Comparison of ENCODE assay signal across 8 mouse cellular contexts in genomic region chr3:58168522-58169185, GRCm38 (mm10).
A peak's percentile ranks its signal among the peaks of the same experiment; 100 is the strongest.
DNase-seq lines count a peak whose midpoint lies in the region; ATAC-seq and TF ChIP-seq lines count a peak whose summit lies in the region.

No protein-coding gene starts in this region.

- DNase-seq in cerebellum, adult 11 months: no peak
- peak; percentile 77 for DNase-seq in Patski (ENCODE audit: low read depth, low spot score)
- DNase-seq in heart, postnatal 4 days: peak; percentile 35
- DNase-seq in skeletal muscle tissue, adult 2 months (ENCODE audit: low read depth, low spot score): peak; percentile 13
- no peak for DNase-seq in thymus, adult 2 months

- no peaks in the 10 kb centered on the region for H3K36me3 ChIP-seq in forebrain, embryonic 12.5 days (replicated peaks)
- no peaks in the 10 kb centered on the region for H3K36me3 ChIP-seq in lung, embryonic 15.5 days
- H3K36me3 ChIP-seq in thymus, adult 2 months (ENCODE audit: control insufficient read depth, insufficient read depth, low read length): no peaks in the 10 kb centered on the region

- CTCF ChIA-PET in Patski (lab: Charles Lee): interaction anchor here (1.4 to 1.8 kb wide), 3 partner anchors 9 to 320 kb away, joined by 3 to 5 read pairs (median 5); no protein-coding TSS in a partner anchor

- no peak for TF ChIP-seq POLR2A in thymus, adult 2 months (IDR thresholded peaks at IDR 0.05; ENCODE audit: control insufficient read depth, extremely low read depth, insufficient read depth, low read length, poor library complexity)

- no peak overlapping the region for H3K4me2 ChIP-seq in forebrain, embryonic 12.5 days
- H3K4me2 ChIP-seq in lung, embryonic 15.5 days: peak overlapping the region; percentile 5; the same call in 1 of the 2 replicates

- ATAC-seq in cerebellum, adult (ENCODE audit: insufficient number of reproducible peaks, low FRiP score, low TSS enrichment): peak; percentile 41; the same call in 1 of the 2 replicates
- ATAC-seq in Patski: peak; percentile 71
- ATAC-seq in forebrain, embryonic 12.5 days (ENCODE audit: low FRiP score): peak; percentile 56; the same call in 1 of the 2 replicates
- ATAC-seq in lung, embryonic 15.5 days (ENCODE audit: borderline replicate concordance, extremely low read depth, low FRiP score, low TSS enrichment): peak; percentile 77; the same call in 1 of the 2 replicates

- POLR2A ChIA-PET in Patski (lab: Charles Lee): interaction anchor here (1.0 to 1.8 kb wide), 3 partner anchors 240 to 249 kb away, joined by 3 to 5 read pairs (median 4); partner anchors contain the start of gene Tsc22d2

- H3K27me3 ChIP-seq in Patski: no peaks in the 10 kb centered on the region
- no peaks in the 10 kb centered on the region for H3K27me3 ChIP-seq in forebrain, embryonic 12.5 days
- H3K27me3 ChIP-seq in lung, embryonic 15.5 days: no peaks in the 10 kb centered on the region
- H3K27me3 ChIP-seq in thymus, adult 2 months (ENCODE audit: control insufficient read depth, insufficient read depth, low read length): no peaks in the 10 kb centered on the region

- H3K9me3 ChIP-seq in forebrain, embryonic 12.5 days: no peaks in the 10 kb centered on the region
- H3K9me3 ChIP-seq in lung, embryonic 15.5 days: no peaks in the 10 kb centered on the region

- peaks cover 4% of the 10 kb centered on the region for H3K4me1 ChIP-seq in forebrain, embryonic 12.5 days
- peaks cover 3% of the 10 kb centered on the region; the same call in 1 of the 2 replicates for H3K4me1 ChIP-seq in lung, embryonic 15.5 days
- no peaks in the 10 kb centered on the region for H3K4me1 ChIP-seq in thymus, adult 2 months (replicated peaks; ENCODE audit: control insufficient read depth, insufficient read depth, low read length)

- 45% methylated on average over 14 of the region's 14 CpGs for WGBS in forebrain, embryonic 12.5 days
- 39% methylated on average over 14 of the region's 14 CpGs for WGBS in lung, embryonic 15.5 days
- 85% methylated on average over 14 of the region's 14 CpGs for WGBS in thymus, adult 2 months

- no peak overlapping the region for H3K27ac ChIP-seq in forebrain, embryonic 12.5 days
- peak overlapping the region; percentile 31 for H3K27ac ChIP-seq in lung, embryonic 15.5 days
- no peak overlapping the region for H3K27ac ChIP-seq in thymus, adult 2 months (ENCODE audit: control insufficient read depth, insufficient read depth, low read length)

- no peak overlapping the region for H3K9ac ChIP-seq in forebrain, embryonic 12.5 days
- H3K9ac ChIP-seq in lung, embryonic 15.5 days: no peak overlapping the region

- in situ Hi-C loops in Patski (cut with MboI; ENCODE audit: low pct_unique_long_range_greater_than_20kb): no loop called here

- no peak for TF ChIP-seq CTCF in Patski (IDR thresholded peaks at IDR 0.05)
- no peak for TF ChIP-seq CTCF in thymus, adult 2 months (IDR thresholded peaks at IDR 0.05; ENCODE audit: borderline replicate concordance, control insufficient read depth, extremely low read depth, insufficient read depth, low read length, poor library complexity)

- H3K4me3 ChIP-seq in forebrain, embryonic 12.5 days (replicated peaks): no peak overlapping the region
- no peak overlapping the region for H3K4me3 ChIP-seq in lung, embryonic 15.5 days
- no peak overlapping the region for H3K4me3 ChIP-seq in thymus, adult 2 months (ENCODE audit: control insufficient read depth, insufficient read depth, low read length)

Comparison
In these comparisons a context has a peak if more than half of its experiments do, and no peak if none do; other contexts are left out.
1. DNase-seq: peak in Patski (single experiment), heart, postnatal 4 days (single experiment) and skeletal muscle tissue, adult 2 months (single experiment); none in cerebellum, adult 11 months (single experiment) and thymus, adult 2 months (single experiment).
2. Peak in every context shown above with its lines, with median percentiles within 50 percentile points of each other: ATAC-seq.